Mouse (Mus musculus): ENCODE data around the gene Zbtb39.
"Not testable (repeated sequence)": the region's sequence is repeated elsewhere in the genome, so short reads cannot be mapped to it uniquely, and the experiment has no call there.

The Zbtb39 gene

GRCm38 (mm10) chr10:127738151-127738882 lies 1.0 kb upstream of the Zbtb39 start:
- peak; percentile 49 for DNase-seq

DNA sequence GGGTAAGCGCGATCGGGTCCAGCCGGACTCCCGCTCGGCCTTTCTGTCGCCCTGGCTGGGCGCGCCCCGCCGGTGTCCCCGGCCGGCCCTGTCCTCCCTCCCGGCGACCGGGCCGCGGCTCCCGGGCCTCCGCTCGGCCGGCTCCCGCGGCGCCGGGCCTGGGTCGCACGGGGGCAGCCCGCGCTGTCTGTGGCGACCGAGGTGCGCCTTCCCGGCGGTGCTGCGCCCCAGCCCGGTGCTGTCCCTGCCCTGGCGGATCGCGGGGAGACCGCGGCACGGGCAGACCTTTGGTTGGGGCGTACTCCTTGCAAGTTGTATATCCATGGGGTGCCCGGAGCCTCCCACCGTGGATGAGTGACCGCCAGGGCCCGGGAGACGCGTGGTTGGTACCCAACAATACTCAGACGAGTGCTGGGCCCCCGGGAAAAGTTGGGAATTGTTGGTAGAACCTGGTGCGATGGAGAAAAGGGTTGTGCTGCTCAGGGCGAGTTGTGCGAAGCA lies 373 bp downstream of the Zbtb39 start:
- DNase-seq: peak; percentile 54

DNA sequence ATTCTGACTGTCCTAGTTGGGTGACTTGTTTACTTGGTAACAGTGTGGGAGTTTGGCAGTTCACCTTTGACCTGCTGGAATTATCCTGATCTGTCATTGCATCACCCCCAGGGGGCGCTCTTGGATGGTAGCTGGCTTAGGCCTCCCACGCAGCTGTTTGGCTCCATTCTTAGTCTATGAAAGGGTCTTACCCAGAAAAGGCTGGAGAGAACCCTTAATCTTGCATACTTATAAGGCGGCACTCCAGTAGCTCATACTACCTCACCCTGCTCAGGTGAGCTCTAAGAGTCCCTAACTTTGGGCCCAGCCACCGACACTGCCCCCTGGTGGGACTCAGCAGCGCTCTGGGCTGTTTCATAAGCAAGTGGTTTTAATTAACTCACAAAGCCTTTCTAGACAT lies 5.3 kb downstream of the Zbtb39 start:
- DNase-seq: peak; percentile 63

GRCm38 (mm10) chr10:127745886-127746285 lies 6.5 kb downstream of the Zbtb39 start:
- DNase-seq: no peak

GRCm38 (mm10) chr10:127747254-127747653 lies 7.9 kb downstream of the Zbtb39 start:
- DNase-seq: no peak

- peak; percentile 57 for DNase-seq
Observed at GRCm38 (mm10) chr10:127748847-127749612, 9.7 kb downstream of the Zbtb39 start.

DNA sequence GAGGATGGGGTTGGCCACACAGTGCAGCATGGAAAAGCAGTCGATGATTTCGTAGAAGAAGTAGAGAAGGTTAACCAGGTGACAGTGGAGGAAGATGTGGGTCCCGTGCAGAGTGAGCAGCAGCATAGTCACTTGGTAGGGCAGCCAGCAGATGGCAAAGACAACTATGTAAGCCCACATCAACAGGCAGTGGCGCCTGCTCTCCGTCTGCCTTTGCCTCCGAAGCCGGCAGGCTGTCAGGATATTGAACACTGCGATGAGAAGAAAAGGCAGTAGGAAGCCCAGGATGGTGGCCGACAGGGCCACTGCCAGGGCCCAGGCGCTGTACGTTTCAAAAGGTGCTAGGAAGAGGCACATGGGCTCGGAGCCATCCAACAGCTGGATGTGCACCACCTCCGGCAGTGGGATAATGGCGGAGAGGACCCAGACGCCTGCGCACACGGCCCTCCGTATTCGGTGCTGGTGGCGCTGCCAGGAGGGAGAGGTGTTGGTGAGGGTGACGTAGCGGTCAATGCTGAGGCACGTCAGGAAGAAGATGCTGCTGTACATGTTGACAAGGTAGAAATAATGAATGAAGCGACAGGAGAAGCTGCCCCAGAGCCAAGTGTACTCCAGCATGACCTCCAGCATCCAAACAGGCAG lies 10.9 kb downstream of the Zbtb39 start:
- DNase-seq: no peak

GRCm38 (mm10) chr10:127751548-127751947 lies 12.2 kb downstream of the Zbtb39 start, which contains the start of gene Gpr182:
TSS of gene Gpr182 (minus strand) at chr10:127751732.
- no peak for DNase-seq

DNA sequence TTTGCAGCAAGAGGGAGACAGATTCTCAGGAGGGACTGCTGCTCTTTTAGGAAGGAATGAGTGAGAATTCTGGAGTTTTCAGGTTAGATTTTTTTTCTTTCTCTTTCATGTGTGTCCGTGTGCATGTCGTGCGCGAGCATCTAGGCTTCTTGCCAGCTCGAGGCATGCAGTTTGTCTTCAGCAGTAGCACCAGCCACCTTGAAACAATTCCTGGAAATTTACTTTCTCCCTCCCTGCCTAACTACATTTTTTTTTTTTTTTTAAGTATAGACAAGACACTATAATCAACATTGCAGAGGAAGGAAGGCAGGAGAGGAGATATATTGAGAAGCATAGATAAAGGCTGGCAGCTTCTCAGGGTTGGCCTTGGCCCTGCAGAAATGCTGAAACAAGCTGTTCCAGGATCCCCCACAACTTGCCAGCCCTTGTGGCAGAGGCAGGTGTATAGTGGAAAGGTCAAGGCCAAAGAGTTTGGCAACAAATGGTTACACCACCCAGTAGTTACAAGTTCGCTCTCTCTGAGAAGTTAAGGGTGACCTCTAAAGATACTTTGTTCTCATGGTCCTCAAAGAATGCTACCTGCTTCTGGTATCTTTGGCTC lies 15.3 kb downstream of the Zbtb39 start:
- DNase-seq: no peak

- DNase-seq: no peak
Observed at GRCm38 (mm10) chr10:127755246-127755645, 15.9 kb downstream of the Zbtb39 start.

- peak; percentile 15 for DNase-seq
Observed at GRCm38 (mm10) chr10:127755770-127756468, 16.6 kb downstream of the Zbtb39 start.

DNA sequence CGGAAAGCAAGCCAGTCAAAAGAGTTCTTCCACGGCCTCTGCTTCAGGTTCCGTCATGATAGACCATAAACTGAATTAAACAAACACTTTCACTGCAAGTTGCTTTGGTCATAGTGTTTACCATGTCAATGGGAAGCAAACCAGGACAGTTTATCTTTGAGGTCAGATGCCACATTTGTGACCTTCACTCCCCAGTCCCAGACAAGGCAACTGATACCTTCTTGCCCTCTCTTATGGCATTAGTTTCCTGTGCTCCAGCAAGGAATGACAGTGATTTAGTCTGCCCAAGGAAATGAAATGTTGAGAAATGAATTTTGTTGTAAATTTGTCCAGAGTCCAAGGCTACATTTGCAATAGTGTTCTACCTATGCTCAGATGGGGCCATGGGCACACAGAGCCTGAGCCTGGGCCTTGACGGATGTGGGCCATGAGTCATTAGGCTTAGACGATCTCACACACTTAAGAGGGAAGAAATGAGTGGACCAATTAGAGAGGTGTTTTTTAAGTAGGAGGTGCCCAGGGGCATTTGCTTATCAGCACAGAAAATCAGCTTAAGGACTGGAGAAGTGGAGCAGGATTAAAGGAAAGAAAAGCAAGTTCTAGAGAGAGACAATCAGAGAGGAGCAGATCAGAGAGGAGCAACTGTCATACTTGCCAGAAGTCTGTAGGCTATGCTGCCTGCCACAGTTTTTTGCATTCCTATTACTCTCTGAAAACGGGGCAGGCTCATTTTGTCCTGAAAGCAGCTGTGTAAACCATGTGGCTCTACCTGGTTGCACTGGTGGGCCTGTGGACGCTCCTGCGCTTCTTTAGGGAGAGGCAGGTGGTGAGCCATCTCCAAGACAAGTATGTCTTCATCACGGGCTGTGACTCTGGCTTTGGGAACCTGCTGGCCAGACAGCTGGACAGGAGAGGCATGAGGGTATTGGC lies 20.1 kb downstream of the Zbtb39 start, which contains the start of the genes Rdh1 and Rdh16f1:
Rdh1 (plus strand) TSS at position 541 of the 930 bp plus-strand sequence.
Rdh16f1 (plus strand) TSS at position 607 of the 930 bp plus-strand sequence.
- no peak for DNase-seq

- not testable (repeated sequence) for DNase-seq
Observed at GRCm38 (mm10) chr10:127762926-127763325, 23.6 kb downstream of the Zbtb39 start.

DNA sequence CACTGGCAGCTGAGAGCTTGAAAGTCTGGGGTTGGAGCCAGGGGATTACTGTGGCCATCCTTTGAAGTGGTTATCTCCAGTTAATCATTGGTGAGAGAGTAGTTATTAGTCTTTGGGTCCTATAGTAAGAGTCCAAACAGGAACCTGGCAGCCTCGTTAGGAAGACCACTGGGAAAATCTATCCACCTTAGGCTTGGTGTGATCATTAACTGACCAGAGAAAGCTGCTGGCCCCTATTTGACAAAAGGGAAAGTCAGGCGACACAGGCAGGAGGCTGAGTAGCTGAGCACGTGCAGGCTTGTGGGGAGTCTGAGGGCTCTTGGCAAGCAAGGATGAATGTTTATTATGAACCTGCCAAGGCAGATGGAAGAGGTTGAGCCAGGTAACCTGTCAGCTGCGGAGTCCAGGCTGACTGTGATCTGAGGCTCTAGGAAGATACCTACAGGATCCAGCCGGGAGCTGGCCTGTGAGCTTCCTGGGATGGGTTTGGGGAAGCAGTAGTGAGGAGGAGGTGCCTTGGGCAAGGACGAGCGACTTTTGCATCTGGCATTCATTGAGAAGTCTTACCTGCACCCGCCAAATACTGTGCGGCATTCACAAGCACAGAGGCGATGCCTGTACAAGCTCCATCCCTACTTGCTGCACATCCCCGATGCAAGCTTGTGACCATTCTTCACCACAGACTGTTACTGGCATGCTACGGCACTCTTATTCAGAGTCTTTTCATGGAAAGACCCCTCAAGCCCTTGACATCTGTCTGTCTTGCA lies 24.8 kb downstream of the Zbtb39 start:
- DNase-seq: no peak

DNA sequence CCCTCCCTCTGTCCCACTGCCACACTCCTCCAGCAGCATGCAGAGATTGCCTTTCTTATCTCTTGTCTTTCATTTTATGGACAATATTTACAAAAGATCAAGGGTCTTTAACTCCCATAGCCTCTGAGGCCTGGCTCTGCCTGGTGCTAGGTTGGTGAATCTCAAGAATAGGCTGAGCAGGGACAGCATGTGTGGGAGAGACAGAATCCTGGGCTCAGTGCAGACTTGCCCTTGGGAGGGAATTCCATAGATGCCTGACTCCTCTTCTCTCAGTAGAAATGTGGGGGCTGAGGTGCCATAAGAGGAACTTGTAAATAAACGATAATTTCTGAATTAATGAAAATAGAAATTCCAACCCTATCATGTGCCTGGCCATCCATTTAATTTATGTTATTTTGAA lies 27.2 kb downstream of the Zbtb39 start:
- DNase-seq: no peak

DNA sequence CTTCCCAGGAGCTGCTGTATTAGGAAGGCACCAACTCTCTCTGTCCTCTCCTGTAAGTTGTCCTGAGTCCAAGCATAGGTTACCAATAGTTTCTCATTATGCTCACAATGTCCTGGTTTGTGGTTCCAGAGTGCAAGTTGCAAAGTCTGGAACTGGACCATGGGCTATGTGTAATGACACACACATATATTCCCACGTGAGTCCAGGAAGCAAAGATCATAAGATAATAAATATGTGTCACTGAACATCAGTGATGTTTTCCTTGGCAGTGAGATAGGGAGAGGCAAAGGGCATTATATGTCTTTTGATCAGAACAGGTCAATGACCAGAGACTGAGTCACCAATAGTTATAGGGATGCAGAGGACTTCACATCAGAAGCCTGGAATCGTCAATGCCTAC lies 36.7 kb downstream of the Zbtb39 start, which contains the start of gene Rdh9:
Rdh9 (plus strand) TSS at position 376 of the 400 bp plus-strand sequence.
- no peak for DNase-seq

GRCm38 (mm10) chr10:127782321-127782720 lies 43.0 kb downstream of the Zbtb39 start:
- DNase-seq: not testable (repeated sequence)

- DNase-seq: not testable (repeated sequence)
Observed at GRCm38 (mm10) chr10:127785411-127785810, 46.1 kb downstream of the Zbtb39 start.

Measured in embryo, embryonic 11 days (tissue).